Mouse (Mus musculus) lung, postnatal 0 days (tissue): Measurements from ENCODE around the gene Nfatc3.

Source experiments
- CTCF ChIP-seq: IDR thresholded peaks from 2 replicates; pipeline ENCODE4 v1.5.1; 2016; ENCODE audit warnings: antibody characterized with exemption, mild to moderate bottlenecking
- EP300 ChIP-seq: IDR thresholded peaks from 2 replicates; pipeline ENCODE4 v1.6.1; 2016; ENCODE audit warnings: antibody characterized with exemption, mild to moderate bottlenecking, control low read depth

DNA sequence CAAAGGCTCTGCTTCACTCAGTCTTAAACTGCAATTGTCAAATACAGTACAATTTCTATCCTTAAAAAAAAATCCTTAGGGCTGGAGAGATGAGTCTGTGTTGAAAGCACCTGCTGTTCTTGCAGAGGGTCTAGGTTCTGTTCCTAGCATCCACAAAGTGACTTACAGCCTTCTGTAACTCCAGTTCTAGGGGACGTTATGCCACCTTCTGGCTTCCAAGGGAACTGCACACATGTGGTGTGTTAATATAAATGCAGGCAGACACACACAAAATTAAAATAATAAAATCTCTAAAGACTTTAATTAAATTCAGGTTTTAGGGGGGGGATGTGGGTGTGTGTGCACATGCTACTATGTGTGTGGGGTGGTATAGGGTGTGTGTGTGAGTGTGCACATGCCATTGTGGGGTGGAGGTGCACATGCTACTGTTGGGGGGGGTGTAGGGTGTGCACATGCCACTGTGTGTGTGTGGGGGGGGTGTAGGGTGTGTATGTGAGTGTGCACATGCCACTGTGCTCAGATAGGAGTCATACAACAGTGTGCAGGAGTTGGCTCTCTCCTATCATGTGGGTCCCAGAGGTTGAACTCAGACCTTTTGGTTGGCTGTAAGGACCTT, 18.9 kb downstream of the Nfatc3 start:
- TF ChIP-seq EP300 (no peak), CTCF (peak; percentile 43)
